Mouse (Mus musculus) limb, embryonic 13.5 days (tissue): ENCODE results near the gene Rep15. TPM values are rescaled to one million over a fixed set of nuclear protein-coding genes. Genes with fewer than 3 reads are reported as not detected.

Source experiments
- ATAC-seq: fragments of 200-750 bp; cut with Nextera tagmentation; 2 replicates; pipeline ENCODE4 v1.8.0; 2017; ENCODE audit warnings: low read depth, moderate number of reproducible peaks, moderate TSS enrichment; ENCODE audit not compliant: low FRiP score
- H3K27ac ChIP-seq: fragments of 300-500 bp; sonication (generic); 2 replicates; pipeline ENCODE4 v1.5.1; 2015; ENCODE audit warnings: inconsistent platforms, mild to moderate bottlenecking, moderate library complexity
- H3K27me3 ChIP-seq: fragments of 300-500 bp; sonication (generic); 2 replicates; pipeline ENCODE4 v1.6.1; 2015; ENCODE audit warnings: mild to moderate bottlenecking, inconsistent platforms
- H3K36me3 ChIP-seq: fragments of 300-500 bp; sonication (generic); 2 replicates; pipeline ENCODE4 v1.6.1; 2015; ENCODE audit warnings: inconsistent platforms, mild to moderate bottlenecking, moderate library complexity
- H3K4me1 ChIP-seq: fragments of 300-500 bp; sonication (generic); 2 replicates; pipeline ENCODE4 v1.6.1; 2015; ENCODE audit warnings: inconsistent platforms
- H3K4me2 ChIP-seq: fragments of 300-500 bp; sonication (generic); replicated peaks from 2 replicates; pipeline ENCODE4 v1.6.1; 2015; ENCODE audit warnings: inconsistent platforms, mild to moderate bottlenecking, moderate library complexity
- H3K4me3 ChIP-seq: fragments of 300-500 bp; sonication (generic); 2 replicates; pipeline ENCODE4 v1.5.1; 2015; ENCODE audit warnings: moderate library complexity, mild to moderate bottlenecking, inconsistent platforms
- H3K9ac ChIP-seq: fragments of 300-500 bp; sonication (generic); 2 replicates; pipeline ENCODE4 v1.6.1; 2015; ENCODE audit warnings: mild to moderate bottlenecking, inconsistent platforms
- H3K9me3 ChIP-seq: fragments of 300-500 bp; sonication (generic); 2 replicates; pipeline ENCODE4 v1.6.1; 2016; ENCODE audit warnings: inconsistent platforms
- WGBS: fragments of 180-500 bp; shearing (Covaris S2); methylation state at CpG from one replicate; pipeline ENCODE4 v1.1.7; 2015; 5-methylcytosine and 5-hydroxymethylcytosine counted together
- polyA plus RNA-seq: library from polyadenylated mRNA; unstranded; fragments of >200 nt; fragmentation: Nextera tagmentation; extraction: Ambion mirVana; gene quantifications from 2 replicates; pipeline ENCODE4 v1.2.1, GENCODE M21; 2015

Rep15 gene
- polyA plus RNA-seq, 1 experiment from 2014 or later = 1.3 TPM

DNA sequence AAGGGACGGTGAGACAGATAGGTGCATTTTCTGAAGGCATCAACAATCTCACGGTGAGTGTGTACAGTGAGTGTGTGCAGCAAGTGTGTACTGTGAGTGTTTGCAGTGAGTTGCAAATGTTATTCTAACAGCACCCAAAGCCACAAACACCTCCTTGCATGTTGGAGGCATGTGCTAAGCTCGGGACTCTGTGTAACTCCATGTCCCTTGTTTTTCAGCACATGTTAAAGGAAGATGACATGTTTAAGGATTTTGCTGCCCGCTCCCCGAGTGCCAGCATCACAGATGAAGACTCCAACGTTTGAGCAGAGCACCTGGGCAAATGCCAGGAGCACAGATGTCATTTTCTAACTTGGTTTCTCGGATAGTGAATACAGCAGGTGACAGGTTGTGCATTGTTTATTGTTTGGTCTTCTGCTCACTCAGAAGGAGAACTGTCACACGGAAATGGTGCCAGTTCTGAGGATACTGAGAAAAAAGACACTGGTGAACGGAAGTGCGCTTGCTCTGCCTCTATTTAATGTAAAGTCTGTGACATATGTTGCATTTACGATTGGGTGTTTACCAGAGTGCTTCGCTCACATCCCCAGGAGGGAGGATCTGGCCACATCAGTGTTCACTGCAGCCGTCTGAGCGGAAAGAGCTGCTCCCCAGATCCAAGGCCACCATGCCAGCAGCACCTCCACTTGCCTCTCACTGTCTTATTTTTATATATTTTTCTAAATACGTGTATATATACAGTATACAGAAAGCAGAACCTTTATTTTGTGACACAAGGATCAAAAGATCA is 2.1 kb upstream of the Rep15 start:
- H3K9ac ChIP-seq = no peak overlapping the region
- no peaks in the 10 kb centered on the region for H3K9me3 ChIP-seq
- no peak overlapping the region for H3K4me2 ChIP-seq
- H3K27me3 ChIP-seq = no peaks in the 10 kb centered on the region
- peaks cover 57% of the 10 kb centered on the region for H3K36me3 ChIP-seq
- no peak overlapping the region for H3K27ac ChIP-seq
- no peaks in the 10 kb centered on the region for H3K4me1 ChIP-seq
- no peak overlapping the region for H3K4me3 ChIP-seq
- WGBS = 89% methylated on average over 15 of the region's 15 CpGs
- ATAC-seq = no peak

DNA sequence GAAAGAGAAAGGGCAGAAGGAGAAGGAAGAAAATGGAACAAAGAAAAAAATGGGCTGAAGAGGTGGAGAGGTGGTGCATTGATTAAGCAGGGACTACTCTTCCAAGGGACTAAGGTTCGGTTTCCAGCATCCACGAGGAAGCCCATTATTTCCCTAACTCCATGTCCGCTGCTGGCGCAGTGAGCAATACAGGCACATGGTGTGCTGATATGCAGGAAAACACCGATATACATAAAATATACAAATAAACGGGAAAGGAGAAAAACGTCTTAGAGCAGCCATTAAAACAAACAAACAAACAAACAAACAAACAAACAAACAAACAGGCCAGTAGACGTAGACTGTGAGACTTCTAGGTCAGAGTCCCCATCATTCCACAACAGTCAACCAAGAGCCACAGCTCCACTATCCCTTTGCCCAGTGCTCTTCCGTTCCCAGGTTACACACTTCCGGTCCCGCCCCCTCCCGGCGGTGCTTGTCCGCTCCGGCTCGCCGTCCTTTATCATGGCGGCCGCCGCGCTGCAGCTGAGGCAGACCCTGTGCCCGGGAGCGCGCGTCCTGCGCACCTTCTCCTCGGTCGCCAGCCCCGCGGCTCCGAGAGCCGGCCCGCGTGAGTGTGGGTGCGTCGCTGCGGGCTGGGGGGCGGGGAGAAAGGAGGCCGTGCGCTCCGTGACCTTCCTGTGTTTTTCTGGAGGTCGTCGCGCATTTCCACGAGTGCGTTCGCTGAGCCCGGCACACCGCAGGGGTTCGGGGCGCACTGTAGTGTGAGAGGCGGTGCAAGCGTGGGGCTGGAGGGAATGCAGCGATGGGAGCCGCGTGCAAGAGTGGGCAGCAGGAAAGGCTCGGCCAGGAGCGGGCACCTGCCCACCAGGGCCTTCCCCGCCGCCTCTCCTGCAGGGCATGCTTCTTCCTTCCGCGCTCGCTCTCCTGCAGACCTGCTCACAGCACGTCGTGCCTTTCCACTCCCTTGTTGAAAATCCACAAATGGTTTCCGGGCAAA is 10.2 kb downstream of the Rep15 start, which contains the start of gene Mrps35:
Mrps35 (plus strand) TSS at position 474 of the 1,000 bp plus-strand sequence.
- H3K36me3 ChIP-seq = peaks cover 16% of the 10 kb centered on the region
- H3K4me3 ChIP-seq = peak within 1 kb of the TSS; percentile 70
- peak within 1 kb of the TSS; percentile 70 for H3K4me2 ChIP-seq
- peak; percentile 99 for ATAC-seq
- peaks cover 12% of the 10 kb centered on the region for H3K4me1 ChIP-seq
- H3K9ac ChIP-seq = peak within 1 kb of the TSS; percentile 93
- H3K27me3 ChIP-seq = peaks cover 4% of the 10 kb centered on the region; the same call in 1 of the 2 replicates
- 3% methylated on average over 66 of the region's 66 CpGs for WGBS
- H3K9me3 ChIP-seq = no peaks in the 10 kb centered on the region
- H3K27ac ChIP-seq = peak within 1 kb of the TSS; percentile 68

DNA sequence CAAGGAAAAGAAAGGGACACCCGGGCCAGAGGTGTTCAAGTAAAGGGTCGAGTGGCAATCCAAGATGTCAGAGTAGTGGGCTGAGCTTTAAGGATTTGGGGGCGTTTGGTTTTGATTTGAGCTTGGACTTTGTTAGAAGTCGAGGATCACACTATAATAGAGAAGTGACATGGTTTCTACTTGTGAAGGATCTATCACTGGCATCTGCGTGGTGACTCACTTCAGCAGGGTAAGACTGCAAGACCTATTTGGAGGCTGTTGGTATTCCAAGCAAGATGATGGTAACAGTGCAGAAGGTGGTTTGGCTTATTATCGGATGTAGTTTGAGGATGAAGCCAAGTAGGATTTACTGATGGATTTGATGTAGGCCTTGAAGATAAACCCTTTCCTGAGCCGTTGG is 11.2 kb downstream of the Rep15 start:
- Histone ChIP-seq H3K36me3 (peaks cover 26% of the 10 kb centered on the region), H3K4me2 (peak overlapping the region; percentile 70), H3K27ac (no peak overlapping the region), H3K9ac (peak overlapping the region; percentile 93), H3K9me3 (no peaks in the 10 kb centered on the region), H3K4me1 (peaks cover 12% of the 10 kb centered on the region), H3K27me3 (peaks cover 4% of the 10 kb centered on the region; the same call in 1 of the 2 replicates), H3K4me3 (peak overlapping the region; percentile 70)
- 53% methylated on average over 7 of the region's 7 CpGs for WGBS
- no peak for ATAC-seq

DNA sequence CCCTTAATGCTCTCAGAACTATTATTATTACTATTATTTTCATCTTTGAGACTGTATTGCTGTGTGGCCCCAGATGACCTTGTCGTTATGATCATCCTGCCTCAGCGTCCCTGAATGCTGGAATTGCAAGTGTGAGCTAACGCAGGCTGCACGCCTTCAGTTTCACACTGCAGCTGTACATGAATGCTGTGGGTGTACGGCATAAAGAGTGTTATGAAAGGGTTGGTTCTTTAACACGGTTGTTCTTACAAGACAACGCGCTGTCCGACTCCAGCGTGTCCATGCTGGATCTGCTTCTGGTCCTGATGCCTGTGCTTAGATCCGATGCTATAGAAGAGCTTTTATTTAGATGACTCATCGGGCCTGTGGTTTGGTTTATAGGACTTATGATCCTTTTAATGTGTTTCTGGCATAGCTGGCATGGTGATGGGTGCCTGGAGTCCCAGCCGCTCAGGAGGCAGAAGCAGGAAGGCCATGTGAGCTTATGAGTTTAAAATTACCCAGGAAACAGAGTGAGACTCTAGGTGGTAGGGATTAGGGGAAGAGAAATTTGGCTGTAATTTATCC is 16.9 kb downstream of the Rep15 start:
- no peak overlapping the region for H3K27ac ChIP-seq
- no peak overlapping the region for H3K4me2 ChIP-seq
- ATAC-seq = no peak
- H3K9me3 ChIP-seq = no peaks in the 10 kb centered on the region
- 91% methylated on average over 13 of the region's 13 CpGs for WGBS
- peaks cover under 1% of the 10 kb centered on the region; the same call in 1 of the 2 replicates for H3K4me1 ChIP-seq
- H3K36me3 ChIP-seq = peaks cover 78% of the 10 kb centered on the region
- H3K4me3 ChIP-seq = no peak overlapping the region
- no peak overlapping the region for H3K9ac ChIP-seq
- no peaks in the 10 kb centered on the region for H3K27me3 ChIP-seq

GRCm38 (mm10) chr6:147051666-147052065 is 19.3 kb downstream of the Rep15 start:
- no peak overlapping the region for H3K27ac ChIP-seq
- WGBS = 90% methylated on average over 8 of the region's 8 CpGs
- no peak overlapping the region for H3K9ac ChIP-seq
- ATAC-seq = no peak
- H3K4me2 ChIP-seq = no peak overlapping the region
- H3K27me3 ChIP-seq = no peaks in the 10 kb centered on the region
- peaks cover 94% of the 10 kb centered on the region for H3K36me3 ChIP-seq
- no peak overlapping the region for H3K4me3 ChIP-seq
- no peaks in the 10 kb centered on the region for H3K4me1 ChIP-seq
- H3K9me3 ChIP-seq = no peaks in the 10 kb centered on the region

- Histone ChIP-seq H3K27me3 (no peaks in the 10 kb centered on the region), H3K9me3 (no peaks in the 10 kb centered on the region), H3K4me3 (no peak overlapping the region), H3K4me2 (no peak overlapping the region), H3K27ac (no peak overlapping the region), H3K4me1 (no peaks in the 10 kb centered on the region), H3K9ac (no peak overlapping the region), H3K36me3 (peaks cover 93% of the 10 kb centered on the region)
- no peak for ATAC-seq
- 95% methylated on average over 9 of the region's 9 CpGs for WGBS
Observed at GRCm38 (mm10) chr6:147052440-147052839, 20.1 kb downstream of the Rep15 start.

GRCm38 (mm10) chr6:147053785-147054646 is 21.6 kb downstream of the Rep15 start:
- no peak overlapping the region for H3K27ac ChIP-seq
- peaks cover 89% of the 10 kb centered on the region for H3K36me3 ChIP-seq
- WGBS = 87% methylated on average over 19 of the region's 19 CpGs
- H3K4me2 ChIP-seq = no peak overlapping the region
- no peaks in the 10 kb centered on the region for H3K9me3 ChIP-seq
- no peak overlapping the region for H3K4me3 ChIP-seq
- no peak for ATAC-seq
- H3K27me3 ChIP-seq = no peaks in the 10 kb centered on the region
- H3K9ac ChIP-seq = no peak overlapping the region
- no peaks in the 10 kb centered on the region for H3K4me1 ChIP-seq

DNA sequence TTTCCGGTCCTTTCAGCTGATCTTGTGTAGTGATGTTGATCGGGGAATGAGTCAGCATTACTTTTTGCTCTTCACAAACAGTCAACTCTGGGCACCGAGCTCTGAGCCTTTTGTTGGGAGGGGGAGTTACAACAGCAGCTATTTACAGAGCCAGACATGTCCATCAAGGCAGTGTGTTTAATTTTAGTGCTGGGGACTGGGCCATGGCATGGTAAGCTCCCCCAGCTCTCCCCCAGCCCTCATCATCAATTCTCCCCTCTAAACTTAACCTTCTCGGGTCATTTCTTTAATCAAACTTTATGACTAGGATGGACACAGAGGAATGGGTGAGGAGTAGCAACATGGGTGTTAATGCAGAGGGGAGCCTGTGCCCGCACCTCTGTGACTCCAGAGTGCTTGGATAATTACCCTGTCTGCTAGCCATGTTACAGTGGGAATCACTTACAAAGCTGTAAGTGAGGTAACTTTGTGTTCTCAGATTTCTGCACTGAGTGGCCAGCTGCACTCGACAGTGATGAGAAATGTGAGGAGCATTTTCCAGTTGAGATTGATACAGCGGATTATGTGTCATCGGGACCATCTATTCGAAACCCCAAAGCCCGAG is 23.1 kb downstream of the Rep15 start:
- no peak for ATAC-seq
- peaks cover 79% of the 10 kb centered on the region for H3K36me3 ChIP-seq
- no peaks in the 10 kb centered on the region for H3K9me3 ChIP-seq
- H3K4me3 ChIP-seq = no peak overlapping the region
- H3K9ac ChIP-seq = no peak overlapping the region
- no peaks in the 10 kb centered on the region for H3K27me3 ChIP-seq
- H3K4me2 ChIP-seq = no peak overlapping the region
- 81% methylated on average over 10 of the region's 10 CpGs for WGBS
- H3K27ac ChIP-seq = no peak overlapping the region
- H3K4me1 ChIP-seq = no peaks in the 10 kb centered on the region

GRCm38 (mm10) chr6:147059326-147059725 is 26.9 kb downstream of the Rep15 start:
- Histone ChIP-seq H3K9me3 (no peaks in the 10 kb centered on the region), H3K4me1 (peaks cover 18% of the 10 kb centered on the region), H3K4me3 (no peak overlapping the region), H3K27ac (no peak overlapping the region), H3K9ac (no peak overlapping the region), H3K4me2 (no peak overlapping the region), H3K36me3 (peaks cover 65% of the 10 kb centered on the region), H3K27me3 (no peaks in the 10 kb centered on the region)
- WGBS = 61% methylated on average over 7 of the region's 7 CpGs
- no peak for ATAC-seq

- H3K27ac ChIP-seq = no peak overlapping the region; the same call in 1 of the 2 replicates
- ATAC-seq = no peak
- H3K27me3 ChIP-seq = no peaks in the 10 kb centered on the region
- no peak overlapping the region for H3K4me3 ChIP-seq
- H3K4me2 ChIP-seq = no peak overlapping the region
- no peaks in the 10 kb centered on the region for H3K9me3 ChIP-seq
- WGBS = 74% methylated on average over 9 of the region's 9 CpGs
- peaks cover 49% of the 10 kb centered on the region for H3K36me3 ChIP-seq
- peaks cover 18% of the 10 kb centered on the region for H3K4me1 ChIP-seq
- H3K9ac ChIP-seq = no peak overlapping the region
Observed at GRCm38 (mm10) chr6:147061630-147062029, 29.2 kb downstream of the Rep15 start.

GRCm38 (mm10) chr6:147062034-147062433 is 29.6 kb downstream of the Rep15 start:
- Histone ChIP-seq H3K4me1 (peaks cover 18% of the 10 kb centered on the region), H3K27me3 (no peaks in the 10 kb centered on the region), H3K9me3 (no peaks in the 10 kb centered on the region), H3K9ac (no peak overlapping the region), H3K4me3 (no peak overlapping the region), H3K36me3 (peaks cover 50% of the 10 kb centered on the region), H3K4me2 (0 out of 2 replicates have a peak overlapping the region, but pooled peaks have one; percentile 1), H3K27ac (peak overlapping the region; percentile 40; the same call in 1 of the 2 replicates)
- 43% methylated on average over 7 of the region's 7 CpGs for WGBS
- ATAC-seq = no peak
